Mouse (Mus musculus) neural tube, embryonic 10.5 days (tissue): ENCODE results near the gene Des.

Experiments used
- DNase-seq: peaks from one replicate; pipeline ENCODE4 v3.0.0-alpha.2; 2017; ENCODE audit warnings: low spot score; ENCODE audit errors: extremely low spot score

Des gene

GRCm38 (mm10) chr1:75412196-75412595 is 52.1 kb downstream of the Des start:
- no peak for DNase-seq

DNA sequence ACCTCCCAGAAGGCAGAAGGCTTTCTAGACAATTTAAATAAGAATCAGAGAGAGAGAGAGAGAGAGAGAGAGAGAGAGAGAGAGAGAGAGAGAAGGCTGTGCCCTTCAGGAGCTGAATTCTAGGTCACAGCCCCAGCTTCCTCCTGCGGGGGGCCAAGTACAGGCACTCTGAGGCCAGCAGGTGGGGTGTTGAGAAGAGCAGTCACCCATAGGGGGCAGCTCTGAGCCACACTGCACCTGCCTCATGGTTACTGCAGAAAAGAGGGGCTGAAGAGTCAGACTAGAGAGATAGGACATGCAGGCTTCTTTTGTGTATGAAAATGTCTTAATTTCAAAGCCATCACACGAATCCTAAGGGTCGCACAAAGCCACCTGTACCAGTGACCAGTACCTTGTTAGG is 53.6 kb downstream of the Des start:
- no peak for DNase-seq
